Mouse (Mus musculus): ENCODE measurements around the gene Ipo4.

Ipo4 gene

GRCm38 (mm10) chr14:55635523-55636007, at the start of gene Ipo4:
Gene Ipo4 (minus strand): TSS chr14:55635957.
- DNase-seq (ENCODE audit: low spot score in 2 of 2): peak; percentile 72 to 84

GRCm38 (mm10) chr14:55682118-55682493, 46.3 kb upstream of the Ipo4 start:
- DNase-seq (ENCODE audit: low spot score in 2 of 2): no peak

- DNase-seq (ENCODE audit: low spot score in 2 of 2): peak; percentile 88 to 93
These were observed 45.7 kb upstream of the Ipo4 start, which contains the start of gene Tinf2 for GRCm38 (mm10) chr14:55681160-55682117. Gene Tinf2 (minus strand): TSS chr14:55681820.

GRCm38 (mm10) chr14:55677615-55678014, 41.9 kb upstream of the Ipo4 start:
- DNase-seq (ENCODE audit: low spot score in 2 of 2): no peak

- DNase-seq (ENCODE audit: low spot score in 2 of 2): no peak
These were observed 36.9 kb upstream of the Ipo4 start for GRCm38 (mm10) chr14:55672741-55673060.

- DNase-seq (ENCODE audit: low spot score in 2 of 2): peak; percentile 51 to 84
These were observed 36.3 kb upstream of the Ipo4 start, which contains the start of the genes Gmpr2 and Nedd8 for GRCm38 (mm10) chr14:55671833-55672740. Gene Gmpr2 (plus strand): TSS chr14:55671941. Gene Nedd8 (minus strand): TSS chr14:55672124.

- no peak for DNase-seq (ENCODE audit: low spot score in 2 of 2)
These were observed 35.7 kb upstream of the Ipo4 start for GRCm38 (mm10) chr14:55671486-55671832.

GRCm38 (mm10) chr14:55660636-55661035, 24.9 kb upstream of the Ipo4 start:
- no peak for DNase-seq (ENCODE audit: low spot score in 2 of 2)

- DNase-seq (ENCODE audit: low spot score in 2 of 2): peak; percentile 52 to 73
These were observed 24.3 kb upstream of the Ipo4 start, which contains the start of gene Mdp1 for GRCm38 (mm10) chr14:55659960-55660573. Gene Mdp1 (minus strand): TSS chr14:55660508.

GRCm38 (mm10) chr14:55658011-55658410, 22.3 kb upstream of the Ipo4 start:
- no peak for DNase-seq (ENCODE audit: low spot score in 2 of 2)

- DNase-seq (ENCODE audit: low spot score in 2 of 2): no peak
These were observed 21.2 kb upstream of the Ipo4 start for GRCm38 (mm10) chr14:55656935-55657334.

GRCm38 (mm10) chr14:55651528-55651927, 15.8 kb upstream of the Ipo4 start:
- DNase-seq (ENCODE audit: low spot score in 2 of 2): no peak

GRCm38 (mm10) chr14:55649884-55650283, 14.1 kb upstream of the Ipo4 start, which contains the start of gene Tssk4:
Gene Tssk4 (plus strand): TSS chr14:55650184.
- no peak for DNase-seq (ENCODE audit: low spot score in 2 of 2)

GRCm38 (mm10) chr14:55644261-55644888, 8.6 kb upstream of the Ipo4 start:
- DNase-seq (ENCODE audit: low spot score in 2 of 2): no peak

GRCm38 (mm10) chr14:55643060-55643907, 7.5 kb upstream of the Ipo4 start, which contains the start of gene Tm9sf1:
Gene Tm9sf1 (minus strand): TSS chr14:55643806.
- DNase-seq (ENCODE audit: low spot score in 2 of 2): peak; percentile 53 to 72

- no peak for DNase-seq (ENCODE audit: low spot score in 2 of 2)
These were observed 6.9 kb upstream of the Ipo4 start for GRCm38 (mm10) chr14:55642679-55643059.

GRCm38 (mm10) chr14:55641291-55641690, 5.5 kb upstream of the Ipo4 start:
- DNase-seq (ENCODE audit: low spot score in 2 of 2): no peak

GRCm38 (mm10) chr14:55640816-55641215, 5.1 kb upstream of the Ipo4 start:
- no peak for DNase-seq (ENCODE audit: low spot score in 2 of 2)

- no peak for DNase-seq (ENCODE audit: low spot score in 2 of 2)
These were observed 2.0 kb upstream of the Ipo4 start, which contains the start of gene Gm49378 for GRCm38 (mm10) chr14:55637795-55638194. Gene Gm49378 (minus strand): TSS chr14:55637895.
